Comparison of ENCODE assay signal across 1 mouse cellular context in genomic region chr7:24371012-24371808, GRCm38 (mm10).
TF ChIP-seq lines count a peak whose summit lies in the region.

No protein-coding gene starts in this region.

TF ChIP-seq in MEL, 35 proteins besides CTCF, POLR2A, EP300 and RAD21:
- TF ChIP-seq POLR2AphosphoS2 (IDR thresholded peaks at IDR 0.05; ENCODE audit: low read length) (peak; percentile 67; the same call in 1 of the 2 replicates), USF2 (IDR thresholded peaks at IDR 0.05; ENCODE audit: borderline replicate concordance in 1 of 2, insufficient read depth in 1 of 2, low read depth in 1 of 2, low read length in 2 of 2) (no peak), MXI1 (IDR thresholded peaks at IDR 0.05; ENCODE audit: low read depth, low read length) (no peak), TAL1 (IDR thresholded peaks at IDR 0.05; ENCODE audit: low read length) (peak; percentile 75), ETS1 (IDR thresholded peaks at IDR 0.05; ENCODE audit: low read depth, low read length) (peak; percentile 82), GABPA (IDR thresholded peaks at IDR 0.05; ENCODE audit: low read depth, low read length) (no peak), MEF2A (IDR thresholded peaks at IDR 0.05; ENCODE audit: extremely low read depth, insufficient replicate concordance, low read depth, low read length, poor library complexity, severe bottlenecking) (no peak), MYC (IDR thresholded peaks at IDR 0.05; ENCODE audit: low read depth, low read length) (peak; percentile 21; the same call in 1 of the 2 replicates), MYB (IDR thresholded peaks at IDR 0.05; ENCODE audit: low read depth, low read length) (peak; percentile 84), ZMIZ1 (IDR thresholded peaks at IDR 0.05; ENCODE audit: low read depth, low read length) (peak; percentile 67; the same call in 1 of the 2 replicates), BHLHE40 (IDR thresholded peaks at IDR 0.05; ENCODE audit: borderline replicate concordance, low read depth, low read length) (no peak), TBP (IDR thresholded peaks at IDR 0.05; ENCODE audit: low read depth, low read length) (peak; percentile 94), MAFK (IDR thresholded peaks at IDR 0.05; ENCODE audit: borderline replicate concordance, low read depth, low read length) (no peak), SIN3A (IDR thresholded peaks at IDR 0.05; ENCODE audit: low read length) (peak; percentile 80), NELFE (IDR thresholded peaks at IDR 0.05; ENCODE audit: low read depth, low read length) (peak; percentile 63), HCFC1 (IDR thresholded peaks at IDR 0.05; ENCODE audit: low read depth, low read length) (no peak), MAX (IDR thresholded peaks at IDR 0.05; ENCODE audit: low read length) (no peak), POLR2AphosphoS5 (IDR thresholded peaks at IDR 0.05; ENCODE audit: borderline replicate concordance, low read depth, low read length) (peak; percentile 77; the same call in 1 of the 2 replicates), TCF12 (IDR thresholded peaks at IDR 0.05; ENCODE audit: low read depth, low read length) (peak; percentile 83), NRF1 (IDR thresholded peaks at IDR 0.05; ENCODE audit: insufficient read depth, low read depth, low read length, poor library complexity, severe bottlenecking) (no peak), GATA1 (IDR thresholded peaks at IDR 0.05; ENCODE audit: low read depth, low read length) (peak; percentile 90), CHD1 (IDR thresholded peaks at IDR 0.05; ENCODE audit: low read depth, low read length) (no peak; the same call in 1 of the 2 replicates), MAZ (IDR thresholded peaks at IDR 0.05; ENCODE audit: low read depth, low read length) (peak; percentile 80)
